Mouse (Mus musculus): Measurements from ENCODE around the gene Arid1b. TPM values are rescaled to one million over a fixed set of nuclear protein-coding genes. Genes with fewer than 3 reads are reported as not detected.
A peak's percentile ranks its signal among the peaks of the same experiment; 100 is the strongest.

Gene Arid1b
- total and polyA plus RNA-seq, 3 experiments, result 11.8 to 27.8 (median 26.8) TPM

GRCm38 (mm10) chr17:5033346-5033745 is 39.2 kb downstream of the Arid1b start:
- 33% methylated on average over 3 of the region's 3 CpGs for WGBS

GRCm38 (mm10) chr17:5034201-5034600 is 40.1 kb downstream of the Arid1b start:
- Histone ChIP-seq H3K27me3 (ENCODE audit: control insufficient read depth, insufficient read depth, low read length) (no peaks in the 10 kb centered on the region), H3K79me2 (replicated peaks; ENCODE audit: control insufficient read depth, insufficient read depth, low read length) (peaks cover 15% of the 10 kb centered on the region), H3K4me1 (ENCODE audit: control insufficient read depth, insufficient read depth, low read length) (peaks cover 34% of the 10 kb centered on the region), H3K27ac (peak overlapping the region; percentile 2; the same call in 1 of the 2 replicates), H3K36me3 (ENCODE audit: control insufficient read depth, insufficient read depth, low read length) (0 out of 2 replicates have a peak, but pooled peaks cover 2% of the 10 kb centered on the region), H3K9ac (ENCODE audit: low read depth, low read length) (no peak overlapping the region), H3K4me3 (no peak overlapping the region)
- no peak for DNase-seq
- intact Hi-C loops (cut with DNase I), result loop anchor here (5.0 kb wide), 1 partner anchor 37 kb away; no protein-coding TSS in a partner anchor
- 38% methylated on average over 3 of the region's 3 CpGs for WGBS
- TF ChIP-seq POLR2A (IDR thresholded peaks at IDR 0.05; ENCODE audit: insufficient read depth, low read depth, low read length) (no peak), EP300 (IDR thresholded peaks at IDR 0.05; ENCODE audit: insufficient read depth, low read depth, low read length) (no peak), CTCF (IDR thresholded peaks at IDR 0.05) (no peak)

More at GRCm38 (mm10) chr17:5033346-5033745, 39.2 kb downstream of the Arid1b start:
- TF ChIP-seq CTCF (IDR thresholded peaks at IDR 0.05) (no peak), EP300 (IDR thresholded peaks at IDR 0.05; ENCODE audit: insufficient read depth, low read depth, low read length) (no peak), POLR2A (IDR thresholded peaks at IDR 0.05; ENCODE audit: insufficient read depth, low read depth, low read length) (no peak)
- intact Hi-C loops (cut with DNase I), result loop anchor here (5.0 kb wide), 1 partner anchor 36 kb away; no protein-coding TSS in a partner anchor
- peak in 1 of 2 experiments; percentile 30 for DNase-seq
- Histone ChIP-seq H3K79me2 (replicated peaks; ENCODE audit: control insufficient read depth, insufficient read depth, low read length) (peaks cover 14% of the 10 kb centered on the region), H3K36me3 (ENCODE audit: control insufficient read depth, insufficient read depth, low read length) (0 out of 2 replicates have a peak, but pooled peaks cover 2% of the 10 kb centered on the region), H3K4me1 (ENCODE audit: control insufficient read depth, insufficient read depth, low read length) (peaks cover 34% of the 10 kb centered on the region), H3K9ac (ENCODE audit: low read depth, low read length) (no peak overlapping the region), H3K27me3 (ENCODE audit: control insufficient read depth, insufficient read depth, low read length) (no peaks in the 10 kb centered on the region), H3K4me3 (no peak overlapping the region), H3K27ac (peak overlapping the region; percentile 2; the same call in 1 of the 2 replicates)

GRCm38 (mm10) chr17:5036200-5036835 is 42.2 kb downstream of the Arid1b start:
- no peak for DNase-seq
- Histone ChIP-seq H3K79me2 (replicated peaks; ENCODE audit: control insufficient read depth, insufficient read depth, low read length) (peaks cover 16% of the 10 kb centered on the region), H3K36me3 (ENCODE audit: control insufficient read depth, insufficient read depth, low read length) (0 out of 2 replicates have a peak, but pooled peaks cover 2% of the 10 kb centered on the region), H3K27me3 (ENCODE audit: control insufficient read depth, insufficient read depth, low read length) (no peaks in the 10 kb centered on the region), H3K27ac (no peak overlapping the region), H3K9ac (ENCODE audit: low read depth, low read length) (no peak overlapping the region), H3K4me3 (no peak overlapping the region), H3K4me1 (ENCODE audit: control insufficient read depth, insufficient read depth, low read length) (peaks cover 31% of the 10 kb centered on the region)
- WGBS, result 50% methylated on average over 2 of the region's 2 CpGs
- TF ChIP-seq EP300 (IDR thresholded peaks at IDR 0.05; ENCODE audit: insufficient read depth, low read depth, low read length), result no peak
- no peak for TF ChIP-seq POLR2A (IDR thresholded peaks at IDR 0.05; ENCODE audit: insufficient read depth, low read depth, low read length)
- no peak for TF ChIP-seq CTCF (IDR thresholded peaks at IDR 0.05)
- intact Hi-C loops (cut with DNase I), result no loop called here

- no peaks in the 10 kb centered on the region for H3K27me3 ChIP-seq (ENCODE audit: control insufficient read depth, insufficient read depth, low read length)
- H3K79me2 ChIP-seq (replicated peaks; ENCODE audit: control insufficient read depth, insufficient read depth, low read length), result peaks cover 12% of the 10 kb centered on the region
- no peak for DNase-seq
- 0 out of 2 replicates have a peak, but pooled peaks cover 2% of the 10 kb centered on the region for H3K36me3 ChIP-seq (ENCODE audit: control insufficient read depth, insufficient read depth, low read length)
- no peak overlapping the region for H3K27ac ChIP-seq
- no peak overlapping the region for H3K9ac ChIP-seq (ENCODE audit: low read depth, low read length)
- intact Hi-C loops (cut with DNase I), result no loop called here
- no peak overlapping the region for H3K4me3 ChIP-seq
- H3K4me1 ChIP-seq (ENCODE audit: control insufficient read depth, insufficient read depth, low read length), result peaks cover 27% of the 10 kb centered on the region
- no peak for TF ChIP-seq EP300 (IDR thresholded peaks at IDR 0.05; ENCODE audit: insufficient read depth, low read depth, low read length)
- no peak for TF ChIP-seq CTCF (IDR thresholded peaks at IDR 0.05)
- TF ChIP-seq POLR2A (IDR thresholded peaks at IDR 0.05; ENCODE audit: insufficient read depth, low read depth, low read length), result no peak
- 78% methylated on average over 8 of the region's 8 CpGs for WGBS
These were observed 43.1 kb downstream of the Arid1b start for GRCm38 (mm10) chr17:5037199-5037598.

- no peak for TF ChIP-seq EP300 (IDR thresholded peaks at IDR 0.05; ENCODE audit: insufficient read depth, low read depth, low read length)
- TF ChIP-seq CTCF (IDR thresholded peaks at IDR 0.05), result no peak
- no peak for TF ChIP-seq POLR2A (IDR thresholded peaks at IDR 0.05; ENCODE audit: insufficient read depth, low read depth, low read length)
- Histone ChIP-seq H3K79me2 (replicated peaks; ENCODE audit: control insufficient read depth, insufficient read depth, low read length) (peaks cover 11% of the 10 kb centered on the region), H3K4me3 (no peak overlapping the region), H3K4me1 (ENCODE audit: control insufficient read depth, insufficient read depth, low read length) (peaks cover 17% of the 10 kb centered on the region), H3K27ac (no peak overlapping the region), H3K27me3 (ENCODE audit: control insufficient read depth, insufficient read depth, low read length) (no peaks in the 10 kb centered on the region), H3K36me3 (ENCODE audit: control insufficient read depth, insufficient read depth, low read length) (no peaks in the 10 kb centered on the region; the same call in none of the 2 replicates), H3K9ac (ENCODE audit: low read depth, low read length) (no peak overlapping the region)
- no peak for DNase-seq
- intact Hi-C loops (cut with DNase I), result no loop called here
- 65% methylated on average over 2 of the region's 2 CpGs for WGBS
These were observed 45.7 kb downstream of the Arid1b start for GRCm38 (mm10) chr17:5039826-5040225.

GRCm38 (mm10) chr17:5043871-5044270 is 49.7 kb downstream of the Arid1b start:
- peaks cover 8% of the 10 kb centered on the region for H3K79me2 ChIP-seq (replicated peaks; ENCODE audit: control insufficient read depth, insufficient read depth, low read length)
- peaks cover 8% of the 10 kb centered on the region for H3K4me1 ChIP-seq (ENCODE audit: control insufficient read depth, insufficient read depth, low read length)
- H3K27ac ChIP-seq, result no peak overlapping the region
- DNase-seq, result no peak
- no peak overlapping the region for H3K9ac ChIP-seq (ENCODE audit: low read depth, low read length)
- WGBS, result 69% methylated on average over 7 of the region's 7 CpGs
- H3K27me3 ChIP-seq (ENCODE audit: control insufficient read depth, insufficient read depth, low read length), result no peaks in the 10 kb centered on the region
- TF ChIP-seq POLR2A (IDR thresholded peaks at IDR 0.05; ENCODE audit: insufficient read depth, low read depth, low read length) (no peak), EP300 (IDR thresholded peaks at IDR 0.05; ENCODE audit: insufficient read depth, low read depth, low read length) (no peak), CTCF (IDR thresholded peaks at IDR 0.05) (no peak)
- intact Hi-C loops (cut with DNase I), result no loop called here
- peaks cover 2% of the 10 kb centered on the region for H3K36me3 ChIP-seq (ENCODE audit: control insufficient read depth, insufficient read depth, low read length)
- H3K4me3 ChIP-seq, result no peak overlapping the region

Data from heart, adult 2 months (tissue).